Mouse (Mus musculus): ENCODE measurements around the gene A630095N17Rik. TPM values are rescaled to one million over a fixed set of nuclear protein-coding genes. Genes with fewer than 3 reads are reported as not detected.

Gene A630095N17Rik
- polyA plus RNA-seq, 1 experiment from 2014 or later = not detected

GRCm38 (mm10) chr1:75231224-75231623 lies 678 bp downstream of the A630095N17Rik start:
- 83% methylated on average over 4 of the region's 4 CpGs for WGBS
- Histone ChIP-seq H3K9ac (ENCODE audit: low read depth, low read length) (no peak overlapping the region), H3K4me1 (replicated peaks; ENCODE audit: control insufficient read depth, insufficient read depth, low read length) (no peaks in the 10 kb centered on the region), H3K9me3 (ENCODE audit: control insufficient read depth, low read length) (no peaks in the 10 kb centered on the region), H3K36me3 (ENCODE audit: control insufficient read depth, insufficient read depth, low read length) (no peaks in the 10 kb centered on the region), H3K4me2 (replicated peaks; ENCODE audit: low read depth, low read length) (no peak overlapping the region), H3K4me3 (ENCODE audit: low read depth, low read length) (no peak overlapping the region), H3K27me3 (ENCODE audit: control insufficient read depth, insufficient read depth, low read length) (no peaks in the 10 kb centered on the region), H3K27ac (ENCODE audit: low read depth, low read length) (no peak overlapping the region)
- ATAC-seq (ENCODE audit: low FRiP score) = no peak
- no peak for DNase-seq (ENCODE audit: low spot score)

GRCm38 (mm10) chr1:75230335-75230994 lies 1.4 kb downstream of the A630095N17Rik start:
- H3K27me3 ChIP-seq (ENCODE audit: control insufficient read depth, insufficient read depth, low read length) = no peaks in the 10 kb centered on the region
- no peaks in the 10 kb centered on the region for H3K4me1 ChIP-seq (replicated peaks; ENCODE audit: control insufficient read depth, insufficient read depth, low read length)
- WGBS = 81% methylated on average over 7 of the region's 7 CpGs
- no peaks in the 10 kb centered on the region for H3K9me3 ChIP-seq (ENCODE audit: control insufficient read depth, low read length)
- H3K4me3 ChIP-seq (ENCODE audit: low read depth, low read length) = no peak overlapping the region
- H3K4me2 ChIP-seq (replicated peaks; ENCODE audit: low read depth, low read length) = no peak overlapping the region
- no peak overlapping the region for H3K9ac ChIP-seq (ENCODE audit: low read depth, low read length)
- H3K27ac ChIP-seq (ENCODE audit: low read depth, low read length) = no peak overlapping the region
- no peak for DNase-seq (ENCODE audit: low spot score)
- no peaks in the 10 kb centered on the region for H3K36me3 ChIP-seq (ENCODE audit: control insufficient read depth, insufficient read depth, low read length)
- ATAC-seq (ENCODE audit: low FRiP score) = no peak

DNA sequence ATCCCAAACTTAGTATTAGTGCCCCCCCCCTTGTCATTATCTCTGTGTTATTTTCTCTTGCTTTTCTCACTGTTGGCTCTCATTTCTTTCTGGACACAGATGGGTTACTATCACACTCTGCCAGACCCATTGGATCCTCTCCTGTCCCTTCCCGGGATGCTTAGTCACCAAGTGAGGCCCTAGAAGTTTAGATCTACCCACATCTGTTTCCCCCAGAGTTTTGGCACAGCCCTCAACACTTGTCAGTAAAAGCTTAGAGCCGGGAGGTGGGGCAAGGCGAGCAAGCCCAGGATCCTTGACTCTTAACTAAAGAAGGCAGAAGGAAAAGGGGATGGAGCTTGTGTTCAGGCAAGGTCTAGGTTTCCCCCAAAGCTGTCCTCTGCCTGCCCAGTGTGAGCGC lies 2.7 kb downstream of the A630095N17Rik start:
- H3K9ac ChIP-seq (ENCODE audit: low read depth, low read length) = no peak overlapping the region
- no peaks in the 10 kb centered on the region for H3K36me3 ChIP-seq (ENCODE audit: control insufficient read depth, insufficient read depth, low read length)
- no peak overlapping the region for H3K4me3 ChIP-seq (ENCODE audit: low read depth, low read length)
- no peaks in the 10 kb centered on the region for H3K27me3 ChIP-seq (ENCODE audit: control insufficient read depth, insufficient read depth, low read length)
- 72% methylated on average over 4 of the region's 4 CpGs for WGBS
- no peaks in the 10 kb centered on the region for H3K4me1 ChIP-seq (replicated peaks; ENCODE audit: control insufficient read depth, insufficient read depth, low read length)
- H3K4me2 ChIP-seq (replicated peaks; ENCODE audit: low read depth, low read length) = no peak overlapping the region
- ATAC-seq (ENCODE audit: low FRiP score) (no peak), DNase-seq (ENCODE audit: low spot score) (no peak)
- no peak overlapping the region for H3K27ac ChIP-seq (ENCODE audit: low read depth, low read length)
- no peaks in the 10 kb centered on the region for H3K9me3 ChIP-seq (ENCODE audit: control insufficient read depth, low read length)

DNA sequence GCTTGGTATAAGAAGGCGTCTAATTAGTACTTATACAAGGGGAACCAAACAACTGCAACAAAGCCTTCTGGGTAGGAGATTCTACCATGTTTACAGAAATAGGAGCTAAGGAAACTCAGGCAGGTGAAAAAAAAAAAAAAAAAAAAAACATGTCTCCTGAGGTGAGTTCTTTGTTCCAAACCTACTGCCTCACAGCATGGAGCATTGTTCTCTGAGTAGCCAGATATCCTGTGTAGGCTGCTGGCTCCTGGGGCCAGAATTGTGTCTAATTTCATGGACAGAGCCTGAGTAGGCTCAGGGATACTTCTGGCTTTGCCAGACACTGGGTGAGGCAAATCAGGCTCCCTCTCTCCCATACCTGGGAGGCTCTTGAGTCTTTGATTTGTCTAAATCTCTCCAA lies 4.2 kb downstream of the A630095N17Rik start:
- Histone ChIP-seq H3K27me3 (ENCODE audit: control insufficient read depth, insufficient read depth, low read length) (no peaks in the 10 kb centered on the region), H3K4me1 (replicated peaks; ENCODE audit: control insufficient read depth, insufficient read depth, low read length) (no peaks in the 10 kb centered on the region), H3K4me3 (ENCODE audit: low read depth, low read length) (no peak overlapping the region), H3K36me3 (ENCODE audit: control insufficient read depth, insufficient read depth, low read length) (no peaks in the 10 kb centered on the region), H3K9me3 (ENCODE audit: control insufficient read depth, low read length) (no peaks in the 10 kb centered on the region), H3K27ac (ENCODE audit: low read depth, low read length) (no peak overlapping the region), H3K9ac (ENCODE audit: low read depth, low read length) (no peak overlapping the region), H3K4me2 (replicated peaks; ENCODE audit: low read depth, low read length) (no peak overlapping the region)
- 64% methylated on average over 1 of the region's 1 CpGs for WGBS
- no peak for DNase-seq (ENCODE audit: low spot score)
- ATAC-seq (ENCODE audit: low FRiP score) = no peak

DNA sequence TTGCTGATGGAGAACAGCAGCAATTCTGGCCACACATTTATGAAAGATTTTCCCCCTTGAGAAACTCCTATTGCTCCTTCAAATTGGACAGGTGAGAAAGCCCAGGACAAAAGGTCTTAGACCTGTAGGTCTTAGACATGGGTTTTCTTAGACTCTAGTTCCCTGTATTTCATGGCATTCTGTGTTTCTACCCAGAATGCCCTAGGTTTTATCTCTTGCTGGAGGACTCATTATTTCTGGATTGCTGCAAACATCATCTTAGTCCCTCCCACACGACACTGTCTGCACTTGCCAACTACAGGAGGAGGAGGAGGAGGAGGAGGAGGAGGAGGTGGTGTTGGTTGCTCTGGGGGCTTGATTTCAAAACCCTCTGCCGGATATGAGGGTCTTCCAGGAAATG lies 5.8 kb downstream of the A630095N17Rik start:
- Histone ChIP-seq H3K36me3 (ENCODE audit: control insufficient read depth, insufficient read depth, low read length) (no peaks in the 10 kb centered on the region), H3K9me3 (ENCODE audit: control insufficient read depth, low read length) (no peaks in the 10 kb centered on the region), H3K4me3 (ENCODE audit: low read depth, low read length) (no peak overlapping the region), H3K9ac (ENCODE audit: low read depth, low read length) (no peak overlapping the region), H3K27me3 (ENCODE audit: control insufficient read depth, insufficient read depth, low read length) (no peaks in the 10 kb centered on the region; the same call in 1 of the 2 replicates), H3K4me2 (replicated peaks; ENCODE audit: low read depth, low read length) (no peak overlapping the region), H3K27ac (ENCODE audit: low read depth, low read length) (no peak overlapping the region), H3K4me1 (replicated peaks; ENCODE audit: control insufficient read depth, insufficient read depth, low read length) (no peaks in the 10 kb centered on the region)
- ATAC-seq (ENCODE audit: low FRiP score) (no peak), DNase-seq (ENCODE audit: low spot score) (no peak)
- 66% methylated on average over 2 of the region's 2 CpGs for WGBS

DNA sequence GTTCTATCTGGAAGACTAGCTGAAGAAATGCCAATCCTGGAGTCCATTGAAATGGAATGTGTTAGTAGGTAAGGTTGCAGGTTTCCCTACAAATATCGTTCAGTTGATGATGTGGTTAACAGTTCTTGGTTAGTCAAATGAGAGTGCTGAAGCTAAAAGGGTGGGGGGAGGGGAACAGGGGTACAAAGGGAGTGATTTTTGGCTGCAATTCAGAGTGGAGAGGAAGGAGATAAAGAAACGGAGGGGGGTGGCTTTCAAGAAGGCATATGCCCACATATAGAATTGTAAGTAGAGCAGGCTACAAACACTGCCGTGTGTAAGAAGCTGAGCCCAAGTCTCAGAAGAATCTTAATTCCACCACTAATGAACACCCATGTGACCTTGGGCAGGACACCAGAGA lies 6.4 kb downstream of the A630095N17Rik start:
- no peak overlapping the region for H3K9ac ChIP-seq (ENCODE audit: low read depth, low read length)

GRCm38 (mm10) chr1:75223532-75223931 lies 8.4 kb downstream of the A630095N17Rik start:
- Histone ChIP-seq H3K9ac (ENCODE audit: low read depth, low read length) (no peak overlapping the region), H3K27ac (ENCODE audit: low read depth, low read length) (no peak overlapping the region), H3K9me3 (ENCODE audit: control insufficient read depth, low read length) (no peaks in the 10 kb centered on the region), H3K4me2 (replicated peaks; ENCODE audit: low read depth, low read length) (no peak overlapping the region), H3K4me1 (replicated peaks; ENCODE audit: control insufficient read depth, insufficient read depth, low read length) (peaks cover 3% of the 10 kb centered on the region), H3K27me3 (ENCODE audit: control insufficient read depth, insufficient read depth, low read length) (peaks cover 24% of the 10 kb centered on the region), H3K4me3 (ENCODE audit: low read depth, low read length) (no peak overlapping the region), H3K36me3 (ENCODE audit: control insufficient read depth, insufficient read depth, low read length) (no peaks in the 10 kb centered on the region)
- DNase-seq (ENCODE audit: low spot score) (no peak), ATAC-seq (ENCODE audit: low FRiP score) (no peak)
- 76% methylated on average over 6 of the region's 6 CpGs for WGBS

More for the DNA sequence above, 6.4 kb downstream of the A630095N17Rik start:
- no peaks in the 10 kb centered on the region for H3K4me1 ChIP-seq (replicated peaks; ENCODE audit: control insufficient read depth, insufficient read depth, low read length)
- ATAC-seq (ENCODE audit: low FRiP score) = no peak
- no peak overlapping the region for H3K27ac ChIP-seq (ENCODE audit: low read depth, low read length)
- H3K4me2 ChIP-seq (replicated peaks; ENCODE audit: low read depth, low read length) = no peak overlapping the region
- no peak for DNase-seq (ENCODE audit: low spot score)
- H3K36me3 ChIP-seq (ENCODE audit: control insufficient read depth, insufficient read depth, low read length) = no peaks in the 10 kb centered on the region
- no peaks in the 10 kb centered on the region for H3K9me3 ChIP-seq (ENCODE audit: control insufficient read depth, low read length)
- H3K27me3 ChIP-seq (ENCODE audit: control insufficient read depth, insufficient read depth, low read length) = peaks cover 6% of the 10 kb centered on the region
- 76% methylated on average over 3 of the region's 3 CpGs for WGBS
- H3K4me3 ChIP-seq (ENCODE audit: low read depth, low read length) = no peak overlapping the region

DNA sequence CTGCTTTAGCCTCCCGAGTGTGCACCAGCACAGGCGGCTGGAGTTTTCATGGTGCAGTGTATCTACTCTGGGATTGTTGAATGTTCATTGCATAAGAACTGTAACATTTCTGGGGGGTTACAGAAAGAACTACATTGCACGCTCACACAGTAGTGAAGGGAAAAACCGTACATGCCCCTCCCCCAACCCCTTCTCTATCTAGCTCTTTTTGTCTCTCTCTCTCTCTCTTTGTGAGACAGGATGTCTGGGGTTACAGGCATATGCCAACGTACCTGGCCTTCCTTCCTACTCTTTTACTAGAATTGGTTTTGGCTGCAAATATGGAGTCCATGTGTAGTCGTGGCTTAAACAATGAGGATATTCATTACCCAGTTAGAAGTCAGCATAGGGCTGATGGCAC lies 9.0 kb downstream of the A630095N17Rik start:
- H3K9me3 ChIP-seq (ENCODE audit: control insufficient read depth, low read length) = no peaks in the 10 kb centered on the region
- 84% methylated on average over 6 of the region's 6 CpGs for WGBS

GRCm38 (mm10) chr1:75221538-75221937 lies 10.4 kb downstream of the A630095N17Rik start:
- ATAC-seq (ENCODE audit: low FRiP score) (no peak), DNase-seq (ENCODE audit: low spot score) (no peak)
- H3K4me1 ChIP-seq (replicated peaks; ENCODE audit: control insufficient read depth, insufficient read depth, low read length) = peaks cover 5% of the 10 kb centered on the region
- WGBS = 77% methylated on average over 3 of the region's 3 CpGs
- H3K9me3 ChIP-seq (ENCODE audit: control insufficient read depth, low read length) = no peaks in the 10 kb centered on the region
- H3K27ac ChIP-seq (ENCODE audit: low read depth, low read length) = no peak overlapping the region
- peaks cover 43% of the 10 kb centered on the region for H3K27me3 ChIP-seq (ENCODE audit: control insufficient read depth, insufficient read depth, low read length)
- no peaks in the 10 kb centered on the region for H3K36me3 ChIP-seq (ENCODE audit: control insufficient read depth, insufficient read depth, low read length)
- no peak overlapping the region for H3K4me3 ChIP-seq (ENCODE audit: low read depth, low read length)
- H3K4me2 ChIP-seq (replicated peaks; ENCODE audit: low read depth, low read length) = no peak overlapping the region
- H3K9ac ChIP-seq (ENCODE audit: low read depth, low read length) = no peak overlapping the region

More for the DNA sequence above, 9.0 kb downstream of the A630095N17Rik start:
- H3K4me2 ChIP-seq (replicated peaks; ENCODE audit: low read depth, low read length) = no peak overlapping the region
- no peak for DNase-seq (ENCODE audit: low spot score)
- no peak overlapping the region for H3K27ac ChIP-seq (ENCODE audit: low read depth, low read length)
- ATAC-seq (ENCODE audit: low FRiP score) = no peak
- peaks cover 30% of the 10 kb centered on the region for H3K27me3 ChIP-seq (ENCODE audit: control insufficient read depth, insufficient read depth, low read length)
- no peak overlapping the region for H3K9ac ChIP-seq (ENCODE audit: low read depth, low read length)
- no peaks in the 10 kb centered on the region for H3K36me3 ChIP-seq (ENCODE audit: control insufficient read depth, insufficient read depth, low read length)
- no peak overlapping the region for H3K4me3 ChIP-seq (ENCODE audit: low read depth, low read length)
- peaks cover 5% of the 10 kb centered on the region for H3K4me1 ChIP-seq (replicated peaks; ENCODE audit: control insufficient read depth, insufficient read depth, low read length)
